Mouse (Mus musculus) kidney, embryonic 14.5 days (tissue): ENCODE results near the gene Mrps12. TPM values are rescaled to one million over a fixed set of nuclear protein-coding genes. Genes with fewer than 3 reads are reported as not detected.

Experiments
- ATAC-seq: fragments of 200-750 bp; cut with Nextera tagmentation; 2 replicates; pipeline ENCODE4 v1.8.0; 2017; ENCODE audit warnings: moderate number of reproducible peaks, mild to moderate bottlenecking, moderate TSS enrichment, moderate library complexity; ENCODE audit not compliant: low FRiP score, low TSS enrichment
- H3K27ac ChIP-seq: fragments of 300-500 bp; sonication (generic); 2 replicates; pipeline ENCODE4 v1.5.1; 2014; ENCODE audit warnings: low read depth, mild to moderate bottlenecking, low read length, moderate library complexity, mixed read lengths
- H3K27me3 ChIP-seq: fragments of 300-500 bp; sonication (generic); 2 replicates; pipeline ENCODE4 v1.6.1; 2014; ENCODE audit warnings: mild to moderate bottlenecking, low read length; ENCODE audit not compliant: control insufficient read depth, insufficient read depth
- H3K36me3 ChIP-seq: fragments of 300-500 bp; sonication (generic); 2 replicates; pipeline ENCODE4 v1.6.1; 2014; ENCODE audit warnings: low read length, mixed read lengths; ENCODE audit not compliant: control insufficient read depth, insufficient read depth
- H3K4me1 ChIP-seq: fragments of 300-500 bp; sonication (generic); 2 replicates; pipeline ENCODE4 v1.6.1; 2014; ENCODE audit warnings: low read length, mixed read lengths; ENCODE audit not compliant: control insufficient read depth, insufficient read depth
- H3K4me2 ChIP-seq: fragments of 300-500 bp; sonication (generic); replicated peaks from 2 replicates; pipeline ENCODE4 v1.6.1; 2014; ENCODE audit warnings: low read depth, mild to moderate bottlenecking, low read length
- H3K4me3 ChIP-seq: fragments of 300-500 bp; sonication (generic); 2 replicates; pipeline ENCODE4 v1.5.1; 2014; ENCODE audit warnings: mild to moderate bottlenecking, low read length
- H3K9ac ChIP-seq: fragments of 300-500 bp; sonication (generic); 2 replicates; pipeline ENCODE4 v1.6.1; 2014; ENCODE audit warnings: low read depth, mild to moderate bottlenecking, low read length, moderate library complexity
- H3K9me3 ChIP-seq: fragments of 300-500 bp; sonication (generic); 2 replicates; pipeline ENCODE4 v1.6.1; 2016; ENCODE audit warnings: low read length; ENCODE audit not compliant: control insufficient read depth
- WGBS: fragments of 180-500 bp; shearing (Covaris S2); extraction: QIAGEN DNeasy Blood & Tissue Kit; methylation state at CpG from one replicate; pipeline ENCODE4 v1.1.7; 2014; 5-methylcytosine and 5-hydroxymethylcytosine counted together
- polyA plus RNA-seq: library from polyadenylated mRNA; unstranded; fragments of >200 nt; fragmentation: Nextera tagmentation; extraction: Ambion mirVana; gene quantifications from 2 replicates; pipeline ENCODE4 v1.2.1, GENCODE M21; 2014

The Mrps12 gene
- polyA plus RNA-seq, 1 experiment from 2014 or later, result 157 TPM

DNA sequence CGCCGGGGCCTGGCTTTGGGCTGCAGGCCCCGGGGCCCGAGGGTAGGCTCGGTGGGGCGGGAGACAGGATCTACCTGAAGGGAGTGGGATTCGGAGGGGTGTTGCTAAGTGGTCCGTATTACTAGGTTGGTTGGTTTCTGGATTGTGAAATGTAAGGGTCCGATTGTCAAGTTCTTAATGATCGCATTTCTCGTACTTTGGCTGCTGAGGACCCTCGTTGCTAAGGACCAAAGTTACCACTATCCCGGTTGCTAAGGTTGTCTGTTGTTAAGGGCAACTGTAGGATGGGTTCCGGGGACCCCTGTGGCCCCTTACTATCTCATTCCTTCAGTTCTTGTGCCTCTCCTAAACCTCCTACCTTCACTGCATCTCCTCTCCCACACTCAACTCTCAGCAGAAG is 25.3 kb upstream of the Mrps12 start:
- Histone ChIP-seq H3K36me3 (peaks cover 2% of the 10 kb centered on the region; the same call in 1 of the 2 replicates), H3K9me3 (no peaks in the 10 kb centered on the region), H3K27ac (no peak overlapping the region), H3K4me1 (peaks cover 6% of the 10 kb centered on the region), H3K9ac (peak overlapping the region; percentile 73), H3K4me2 (peak overlapping the region; percentile 54), H3K27me3 (no peaks in the 10 kb centered on the region), H3K4me3 (peak overlapping the region; percentile 70)
- ATAC-seq, result no peak; the same call in 1 of the 2 replicates
- 3% methylated on average over 14 of the region's 14 CpGs for WGBS

DNA sequence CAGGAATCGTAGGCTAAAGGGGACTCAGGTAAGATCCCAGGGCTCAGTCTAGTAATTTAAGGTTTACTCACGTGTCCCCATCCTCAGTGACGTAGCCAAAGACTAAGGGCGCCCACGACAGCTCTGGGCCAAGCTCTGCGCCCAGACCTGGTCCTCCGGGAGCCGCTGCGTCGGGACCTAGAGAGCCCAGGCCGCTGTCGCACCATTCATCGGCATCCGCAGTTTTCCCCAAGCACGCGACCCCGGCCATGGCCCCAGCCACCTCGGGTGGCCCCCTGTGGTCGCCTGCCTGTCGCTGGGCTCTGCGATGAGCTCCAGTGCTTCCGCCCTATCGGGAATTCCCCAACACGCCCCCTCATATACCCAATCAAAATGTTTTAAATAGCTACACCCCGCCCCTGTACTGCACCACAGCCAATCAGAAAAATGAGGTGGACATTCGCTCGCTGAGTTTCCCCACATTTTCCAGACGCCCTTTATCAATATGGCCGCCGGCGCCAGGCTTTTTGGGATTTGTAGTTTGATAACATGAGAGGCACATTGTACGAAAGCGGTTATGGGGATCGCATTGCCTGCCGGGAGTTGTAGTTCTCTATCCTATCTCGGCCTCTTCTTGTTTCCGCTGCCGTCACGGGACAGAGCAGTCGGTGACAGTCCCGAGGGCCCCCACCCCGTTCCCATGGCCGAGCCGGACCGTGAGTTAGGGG is 24.7 kb upstream of the Mrps12 start, which contains the start of gene Sirt2:
TSS of gene Sirt2 (plus strand) at position 563 of the 707 bp plus-strand sequence.
- Histone ChIP-seq H3K27ac (no peak within 1 kb of the TSS), H3K9me3 (no peaks in the 10 kb centered on the region), H3K4me3 (peak within 1 kb of the TSS; percentile 70), H3K36me3 (peaks cover 8% of the 10 kb centered on the region), H3K27me3 (no peaks in the 10 kb centered on the region), H3K4me1 (peaks cover 6% of the 10 kb centered on the region), H3K9ac (peak within 1 kb of the TSS; percentile 73), H3K4me2 (peak within 1 kb of the TSS; percentile 66)
- WGBS, result under 1% methylated on average over 45 of the region's 45 CpGs
- peak; percentile 99 for ATAC-seq

GRCm38 (mm10) chr7:28765211-28765610 is 23.6 kb upstream of the Mrps12 start:
- no peaks in the 10 kb centered on the region for H3K9me3 ChIP-seq
- no peak overlapping the region for H3K27ac ChIP-seq
- no peak overlapping the region for H3K9ac ChIP-seq
- WGBS, result 94% methylated on average over 6 of the region's 6 CpGs
- peak overlapping the region; percentile 70 for H3K4me3 ChIP-seq
- H3K27me3 ChIP-seq, result no peaks in the 10 kb centered on the region
- ATAC-seq, result no peak
- peak overlapping the region; percentile 66 for H3K4me2 ChIP-seq
- H3K4me1 ChIP-seq, result peaks cover 6% of the 10 kb centered on the region
- peaks cover 18% of the 10 kb centered on the region for H3K36me3 ChIP-seq

GRCm38 (mm10) chr7:28761907-28762306 is 20.3 kb upstream of the Mrps12 start:
- Histone ChIP-seq H3K9me3 (no peaks in the 10 kb centered on the region), H3K4me1 (peaks cover 6% of the 10 kb centered on the region), H3K27me3 (no peaks in the 10 kb centered on the region), H3K4me2 (no peak overlapping the region), H3K9ac (no peak overlapping the region), H3K36me3 (peaks cover 29% of the 10 kb centered on the region), H3K4me3 (no peak overlapping the region), H3K27ac (no peak overlapping the region)
- no peak for ATAC-seq
- WGBS, result 93% methylated on average over 9 of the region's 9 CpGs

DNA sequence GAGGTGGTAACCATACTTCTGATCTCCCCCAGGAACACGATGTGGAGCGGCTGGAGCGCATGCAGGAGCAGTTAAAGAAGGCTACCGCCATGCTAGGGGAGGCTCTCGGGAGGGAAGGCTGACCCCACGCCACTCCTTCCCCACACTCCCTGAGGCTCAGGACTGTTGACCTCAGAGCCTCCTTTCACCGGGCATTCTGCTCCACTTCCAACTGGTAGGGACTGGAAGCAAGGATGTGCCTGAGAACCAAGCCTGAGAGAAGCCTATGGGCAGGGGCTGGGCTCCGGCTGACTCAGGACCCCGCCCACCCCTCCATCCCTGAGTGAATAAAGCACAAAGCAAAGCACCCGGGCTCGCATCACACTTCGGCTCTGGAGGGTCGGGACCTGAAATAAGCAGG is 17.0 kb upstream of the Mrps12 start:
- WGBS, result 88% methylated on average over 13 of the region's 13 CpGs
- Histone ChIP-seq H3K4me2 (no peak overlapping the region), H3K36me3 (peaks cover 29% of the 10 kb centered on the region), H3K27me3 (0 out of 2 replicates have a peak, but pooled peaks cover 4% of the 10 kb centered on the region), H3K9ac (no peak overlapping the region), H3K9me3 (no peaks in the 10 kb centered on the region), H3K27ac (no peak overlapping the region), H3K4me1 (no peaks in the 10 kb centered on the region), H3K4me3 (no peak overlapping the region)
- no peak for ATAC-seq

DNA sequence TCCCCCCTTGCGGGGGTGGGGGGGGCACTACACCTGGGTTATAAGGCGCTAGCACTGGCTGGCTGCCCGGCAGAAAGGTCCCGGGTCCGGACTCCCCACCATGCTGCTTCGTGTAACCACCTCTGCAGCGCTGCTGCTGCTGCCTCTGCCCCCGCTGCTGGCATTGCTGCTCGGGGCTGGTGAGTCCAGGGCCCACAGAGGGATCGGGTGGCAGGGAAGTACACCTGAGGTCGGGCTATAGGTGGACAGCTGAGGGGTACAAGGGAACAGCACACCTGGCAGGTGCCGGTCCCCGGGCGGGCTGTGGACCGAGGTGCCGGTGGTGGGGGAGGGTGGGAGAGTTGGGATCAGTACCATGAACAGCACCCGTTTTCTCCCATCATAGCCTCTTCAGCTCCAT is 14.5 kb upstream of the Mrps12 start, which contains the start of gene Ccer2:
TSS of gene Ccer2 (plus strand) at position 96 of the 400 bp plus-strand sequence.
- no peaks in the 10 kb centered on the region for H3K9me3 ChIP-seq
- peaks cover 24% of the 10 kb centered on the region for H3K36me3 ChIP-seq
- ATAC-seq, result 0 out of 2 replicates have a peak, but pooled peaks have one; percentile 8
- 3% methylated on average over 17 of the region's 17 CpGs for WGBS
- no peak within 1 kb of the TSS for H3K4me2 ChIP-seq
- no peak within 1 kb of the TSS for H3K27ac ChIP-seq
- no peaks in the 10 kb centered on the region for H3K4me1 ChIP-seq
- no peak within 1 kb of the TSS for H3K4me3 ChIP-seq
- no peak within 1 kb of the TSS for H3K9ac ChIP-seq
- 0 out of 2 replicates have a peak, but pooled peaks cover 4% of the 10 kb centered on the region for H3K27me3 ChIP-seq

DNA sequence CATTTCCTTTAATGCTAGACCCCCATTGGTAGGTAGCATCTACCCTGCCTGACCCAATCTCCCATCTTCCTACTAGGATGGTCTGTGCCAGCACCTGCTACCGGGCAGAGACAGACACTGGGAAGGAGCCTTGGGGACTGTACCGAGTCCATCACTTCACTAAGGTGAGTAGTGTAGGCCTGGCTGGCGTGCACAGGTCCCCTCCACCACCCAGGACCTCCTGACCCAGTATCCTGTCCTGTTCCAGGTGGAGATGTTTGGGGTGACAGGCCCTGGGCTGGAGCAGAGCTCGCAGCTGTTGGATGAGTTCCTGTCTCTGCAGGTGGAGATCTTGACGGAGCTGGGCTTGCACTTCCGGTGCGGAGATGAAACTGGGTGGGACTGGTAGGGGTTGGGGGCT is 8.3 kb upstream of the Mrps12 start:
- Histone ChIP-seq H3K9me3 (no peaks in the 10 kb centered on the region), H3K4me3 (no peak overlapping the region), H3K36me3 (peaks cover 22% of the 10 kb centered on the region), H3K4me2 (no peak overlapping the region), H3K27ac (no peak overlapping the region), H3K4me1 (no peaks in the 10 kb centered on the region), H3K9ac (no peak overlapping the region), H3K27me3 (no peaks in the 10 kb centered on the region)
- no peak for ATAC-seq
- 90% methylated on average over 7 of the region's 7 CpGs for whole genome bisulfite sequencing

- H3K4me2 ChIP-seq, result peak overlapping the region; percentile 54
- H3K9ac ChIP-seq, result peak overlapping the region; percentile 70
- peak; percentile 14 for ATAC-seq
- peak overlapping the region; percentile 76 for H3K4me3 ChIP-seq
- H3K9me3 ChIP-seq, result no peaks in the 10 kb centered on the region
- H3K27ac ChIP-seq, result peak overlapping the region; percentile 20; the same call in 1 of the 2 replicates
- H3K4me1 ChIP-seq, result peaks cover 10% of the 10 kb centered on the region
- 1% methylated on average over 13 of the region's 13 CpGs for WGBS
- no peaks in the 10 kb centered on the region for H3K27me3 ChIP-seq
- H3K36me3 ChIP-seq, result peaks cover 51% of the 10 kb centered on the region
These were observed 282 bp downstream of the Mrps12 start for GRCm38 (mm10) chr7:28741368-28741708.

GRCm38 (mm10) chr7:28740949-28741348 is 671 bp downstream of the Mrps12 start:
- H3K27ac ChIP-seq, result no peak overlapping the region
- H3K4me1 ChIP-seq, result peaks cover 10% of the 10 kb centered on the region
- H3K4me2 ChIP-seq, result peak overlapping the region; percentile 54
- WGBS, result 41% methylated on average over 9 of the region's 9 CpGs
- no peaks in the 10 kb centered on the region for H3K9me3 ChIP-seq
- peaks cover 49% of the 10 kb centered on the region for H3K36me3 ChIP-seq
- peak overlapping the region; percentile 76 for H3K4me3 ChIP-seq
- peak overlapping the region; percentile 70 for H3K9ac ChIP-seq
- no peaks in the 10 kb centered on the region for H3K27me3 ChIP-seq
- no peak for ATAC-seq
